11 mouse cellular contexts compared by ENCODE assay signal in the genomic region with DNA sequence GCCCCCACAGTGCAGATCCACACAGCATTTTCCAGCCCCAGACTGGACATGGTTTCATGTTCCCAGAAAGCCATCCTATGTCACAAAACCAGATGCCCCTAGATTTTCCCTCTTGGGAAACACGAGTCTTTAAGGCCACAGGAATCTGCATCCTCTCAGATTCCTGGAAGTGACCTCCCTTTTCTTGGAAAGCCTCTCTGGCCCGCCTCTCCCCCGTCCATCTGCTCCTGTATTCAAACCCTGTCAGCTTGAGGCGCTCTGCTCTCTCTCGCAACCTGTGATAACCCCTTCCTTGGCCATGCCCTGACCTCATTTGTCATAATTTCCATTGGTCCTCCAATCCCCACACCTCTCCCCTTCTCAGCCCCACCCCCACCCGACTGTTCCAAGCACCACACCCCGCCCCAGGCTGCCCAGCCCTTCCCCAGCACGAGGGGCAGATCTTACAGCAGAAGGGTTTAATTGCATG.
DNase-seq lines count a peak whose midpoint lies in the region; ATAC-seq and TF ChIP-seq lines count a peak whose summit lies in the region.
"Had no signal": no experiment of that assay in that cellular context is flagged by ENCODE, and none has a peak within 500 bp of the region (broad histone marks: within the 10 kb centered on the region; RNA-seq: fewer than 3 reads in every experiment).

No protein-coding gene starts in this region.

- no peak overlapping the region for H3K4me3 ChIP-seq in gastrocnemius, adult 2 months
- H3K4me3 ChIP-seq in midbrain, embryonic 11.5 days (ENCODE audit: low read depth, low read length), result no peak overlapping the region
- H3K4me3 ChIP-seq in midbrain, embryonic 16.5 days (ENCODE audit: low read depth, low read length), result no peak overlapping the region
- H3K4me3 ChIP-seq in hindbrain, embryonic 13.5 days, result no peak overlapping the region
- no peak overlapping the region for H3K4me3 ChIP-seq in stomach, postnatal 0 days (ENCODE audit: low read depth, low read length)
- H3K4me3 ChIP-seq: embryonic facial prominence, embryonic 12.5 days had no signal

- H3K4me2 ChIP-seq in midbrain, embryonic 11.5 days, result no peak overlapping the region
- no peak overlapping the region for H3K4me2 ChIP-seq in midbrain, embryonic 16.5 days (ENCODE audit: low read length)
- no peak overlapping the region for H3K4me2 ChIP-seq in hindbrain, embryonic 13.5 days
- H3K4me2 ChIP-seq in stomach, postnatal 0 days (replicated peaks; ENCODE audit: low read depth), result no peak overlapping the region
- H3K4me2 ChIP-seq: embryonic facial prominence, embryonic 12.5 days had no signal

- 30% methylated on average over 8 of the region's 8 CpGs for WGBS in midbrain, embryonic 11.5 days
- WGBS in midbrain, embryonic 16.5 days, result 22% methylated on average over 8 of the region's 8 CpGs
- 28% methylated on average over 8 of the region's 8 CpGs for WGBS in hindbrain, embryonic 13.5 days
- 23% methylated on average over 8 of the region's 8 CpGs for WGBS in stomach, postnatal 0 days

- no peaks in the 10 kb centered on the region for H3K36me3 ChIP-seq in midbrain, embryonic 11.5 days (ENCODE audit: control insufficient read depth, insufficient read depth, low read length)
- H3K36me3 ChIP-seq in midbrain, embryonic 16.5 days (ENCODE audit: control insufficient read depth, insufficient read depth, low read length), result no peaks in the 10 kb centered on the region
- H3K36me3 ChIP-seq in hindbrain, embryonic 13.5 days, result no peaks in the 10 kb centered on the region
- H3K36me3 ChIP-seq in stomach, postnatal 0 days (ENCODE audit: control insufficient read depth, insufficient read depth, low read length), result no peaks in the 10 kb centered on the region
- H3K36me3 ChIP-seq: embryonic facial prominence, embryonic 12.5 days had no signal

- peak; percentile 35 for DNase-seq in gastrocnemius, adult 2 months
- DNase-seq in gastrocnemius, postnatal 25 days, result no peak
- DNase-seq in midbrain, embryonic 11.5 days (ENCODE audit: low spot score, missing footprints), result peak; percentile 82
- peak; percentile 25 for DNase-seq in stomach, postnatal 0 days (ENCODE audit: low spot score)
- no peak for DNase-seq in frontal cortex, postnatal 14 days (ENCODE audit: low spot score in 2 of 2)
- DNase-seq in ovary, postnatal 36 days (ENCODE audit: low spot score), result no peak
- DNase-seq: gastrocnemius, postnatal 36 days had no signal

- no peak for ATAC-seq in midbrain, embryonic 11.5 days (ENCODE audit: low FRiP score)
- no peak for ATAC-seq in midbrain, embryonic 16.5 days
- no peak for ATAC-seq in hindbrain, embryonic 13.5 days (ENCODE audit: low FRiP score)
- ATAC-seq in stomach, postnatal 0 days (ENCODE audit: low FRiP score, low TSS enrichment), result peak; percentile 48; the same call in 1 of the 2 replicates
- ATAC-seq: activated CD4-positive, CD25-positive, alpha-beta regulatory T cell, adult 4 months had no signal

- no peak overlapping the region for H3K9ac ChIP-seq in midbrain, embryonic 11.5 days (ENCODE audit: low read length)
- no peak overlapping the region for H3K9ac ChIP-seq in midbrain, embryonic 16.5 days (ENCODE audit: low read depth, low read length)
- 0 out of 2 replicates have a peak overlapping the region, but pooled peaks have one; percentile 8 for H3K9ac ChIP-seq in hindbrain, embryonic 13.5 days
- H3K9ac ChIP-seq in stomach, postnatal 0 days (ENCODE audit: low read length), result no peak overlapping the region
- H3K9ac ChIP-seq: embryonic facial prominence, embryonic 12.5 days had no signal

- H3K9me3 ChIP-seq in midbrain, embryonic 11.5 days (ENCODE audit: control insufficient read depth, low read length), result no peaks in the 10 kb centered on the region
- no peaks in the 10 kb centered on the region for H3K9me3 ChIP-seq in midbrain, embryonic 16.5 days (replicated peaks; ENCODE audit: control insufficient read depth, low read length, poor library complexity, severe bottlenecking)
- no peaks in the 10 kb centered on the region for H3K9me3 ChIP-seq in hindbrain, embryonic 13.5 days
- no peaks in the 10 kb centered on the region for H3K9me3 ChIP-seq in stomach, postnatal 0 days (ENCODE audit: control insufficient read depth, low read length)
- H3K9me3 ChIP-seq: embryonic facial prominence, embryonic 12.5 days had no signal

- H3K4me1 ChIP-seq in midbrain, embryonic 11.5 days (ENCODE audit: control insufficient read depth, insufficient read depth, low read length), result peaks cover 21% of the 10 kb centered on the region
- peaks cover 11% of the 10 kb centered on the region; the same call in 1 of the 2 replicates for H3K4me1 ChIP-seq in midbrain, embryonic 16.5 days (ENCODE audit: control insufficient read depth, insufficient read depth, low read length)
- H3K4me1 ChIP-seq in hindbrain, embryonic 13.5 days (replicated peaks), result peaks cover 63% of the 10 kb centered on the region
- H3K4me1 ChIP-seq in stomach, postnatal 0 days (replicated peaks; ENCODE audit: control insufficient read depth, insufficient read depth), result 0 out of 2 replicates have a peak, but pooled peaks cover 2% of the 10 kb centered on the region

- TF ChIP-seq CTCF in gastrocnemius, adult 2 months (IDR thresholded peaks at IDR 0.05), result no peak
- no peak for TF ChIP-seq CTCF in stomach, postnatal 0 days (IDR thresholded peaks at IDR 0.05; ENCODE audit: low read depth)

- H3K27ac ChIP-seq in gastrocnemius, adult 2 months, result peak overlapping the region; percentile 68
- H3K27ac ChIP-seq in midbrain, embryonic 11.5 days (ENCODE audit: low read depth, low read length), result 0 out of 2 replicates have a peak overlapping the region, but pooled peaks have one; percentile 0
- no peak overlapping the region for H3K27ac ChIP-seq in midbrain, embryonic 16.5 days (ENCODE audit: low read length)
- H3K27ac ChIP-seq in hindbrain, embryonic 13.5 days, result 0 out of 2 replicates have a peak overlapping the region, but pooled peaks have one; percentile 10
- H3K27ac ChIP-seq in stomach, postnatal 0 days (replicated peaks), result peak overlapping the region; percentile 75; the same call in 1 of the 2 replicates
- H3K27ac ChIP-seq: embryonic facial prominence, embryonic 12.5 days had no signal

- no peaks in the 10 kb centered on the region for H3K27me3 ChIP-seq in midbrain, embryonic 11.5 days (ENCODE audit: control insufficient read depth, insufficient read depth, low read length)
- H3K27me3 ChIP-seq in midbrain, embryonic 16.5 days (ENCODE audit: control insufficient read depth, insufficient read depth, low read depth, low read length), result no peaks in the 10 kb centered on the region
- no peaks in the 10 kb centered on the region for H3K27me3 ChIP-seq in hindbrain, embryonic 13.5 days
- no peaks in the 10 kb centered on the region for H3K27me3 ChIP-seq in stomach, postnatal 0 days (ENCODE audit: control insufficient read depth, insufficient read depth, low read length)
- H3K27me3 ChIP-seq: embryonic facial prominence, embryonic 12.5 days had no signal

- no peak for TF ChIP-seq EP300 in stomach, postnatal 0 days (optimal IDR thresholded peaks at IDR 0.05)

- intact Hi-C loops in gastrocnemius, adult 2 months (cut with DNase I), result no loop called here

Comparison
In these comparisons a context has a peak if more than half of its experiments do, and no peak if none do; other contexts are left out.
1. DNase-seq: peak in gastrocnemius, adult 2 months (single experiment), midbrain, embryonic 11.5 days (single experiment) and stomach, postnatal 0 days (single experiment); none in gastrocnemius, postnatal 25 days (single experiment), frontal cortex, postnatal 14 days (0 of 2) and ovary, postnatal 36 days (single experiment).